7 mouse cellular contexts compared by ENCODE assay signal in the genomic region with DNA sequence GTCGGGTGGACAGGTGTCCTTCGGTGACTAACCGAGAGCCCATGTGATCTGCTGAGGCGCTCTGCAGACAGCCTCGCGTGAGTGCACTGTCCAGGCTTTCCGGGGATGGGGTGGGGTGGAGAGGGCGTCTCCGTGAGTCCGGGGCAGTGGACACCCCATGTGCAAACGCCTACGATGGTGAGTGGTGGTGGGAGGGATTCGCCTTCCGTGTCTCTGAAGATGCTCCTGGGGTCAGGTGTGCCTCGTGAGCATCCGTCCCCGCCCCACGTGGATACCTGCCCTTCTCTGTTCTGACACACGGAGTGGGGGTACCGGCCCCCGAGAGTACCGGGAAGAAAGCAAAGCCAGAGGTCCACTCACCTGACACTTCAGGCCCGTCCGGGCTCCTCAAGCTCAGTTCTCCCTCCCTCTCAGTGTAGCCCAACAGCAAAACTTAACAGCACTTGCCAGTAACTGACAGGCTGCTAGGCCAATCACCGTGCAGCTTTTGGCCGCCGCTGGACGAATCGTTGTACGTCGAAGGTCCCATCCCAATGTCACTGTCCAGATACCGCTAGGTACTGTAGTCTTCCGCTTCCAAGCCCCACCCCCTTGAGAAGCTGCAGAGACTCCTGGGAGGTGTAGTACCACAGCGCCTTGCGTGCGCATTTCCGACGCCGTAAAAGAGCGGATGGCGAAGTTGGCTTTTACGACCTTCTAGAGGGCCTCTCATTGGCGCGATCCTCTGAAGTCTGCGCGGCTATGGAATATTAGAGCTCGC. TPM values are rescaled to one million over a fixed set of nuclear protein-coding genes. Genes with fewer than 3 reads are reported as not detected.
DNase-seq lines count a peak whose midpoint lies in the region; ATAC-seq lines count a peak whose summit lies in the region.

A gene (minus strand): TSS at position 591 of the 760 bp plus-strand sequence.

- under 1% methylated on average over 47 of the region's 47 CpGs for WGBS in intestine, embryonic 16.5 days
- WGBS in midbrain, embryonic 11.5 days = under 1% methylated on average over 47 of the region's 47 CpGs

- intact Hi-C loops in left cerebral cortex, postnatal 36 days (cut with DNase I) = no loop called here

- peak within 1 kb of the TSS; percentile 67 for H3K27ac ChIP-seq in intestine, embryonic 16.5 days (ENCODE audit: low read length)
- H3K27ac ChIP-seq in midbrain, embryonic 11.5 days (ENCODE audit: low read depth, low read length) = no peak within 1 kb of the TSS

- H3K4me1 ChIP-seq in intestine, embryonic 16.5 days (ENCODE audit: control insufficient read depth, insufficient read depth, low read length) = peaks cover 2% of the 10 kb centered on the region
- peaks cover 4% of the 10 kb centered on the region; the same call in 1 of the 2 replicates for H3K4me1 ChIP-seq in midbrain, embryonic 11.5 days (ENCODE audit: control insufficient read depth, insufficient read depth, low read length)

- H3K4me3 ChIP-seq in intestine, embryonic 16.5 days (ENCODE audit: low read length) = peak within 1 kb of the TSS; percentile 65
- H3K4me3 ChIP-seq in midbrain, embryonic 11.5 days (ENCODE audit: low read depth, low read length) = peak within 1 kb of the TSS; percentile 71

- no peaks in the 10 kb centered on the region for H3K9me3 ChIP-seq in intestine, embryonic 16.5 days (ENCODE audit: control insufficient read depth, low read length)
- H3K9me3 ChIP-seq in midbrain, embryonic 11.5 days (ENCODE audit: control insufficient read depth, low read length) = no peaks in the 10 kb centered on the region

- no peaks in the 10 kb centered on the region for H3K27me3 ChIP-seq in intestine, embryonic 16.5 days (replicated peaks; ENCODE audit: control insufficient read depth, insufficient read depth, low read length)
- H3K27me3 ChIP-seq in midbrain, embryonic 11.5 days (ENCODE audit: control insufficient read depth, insufficient read depth, low read length) = no peaks in the 10 kb centered on the region

- H3K9ac ChIP-seq in intestine, embryonic 16.5 days (ENCODE audit: low read depth, low read length) = peak within 1 kb of the TSS; percentile 81
- H3K9ac ChIP-seq in midbrain, embryonic 11.5 days (ENCODE audit: low read length) = peak within 1 kb of the TSS; percentile 73

- peaks cover 2% of the 10 kb centered on the region; the same call in 1 of the 2 replicates for H3K36me3 ChIP-seq in intestine, embryonic 16.5 days (ENCODE audit: control insufficient read depth, insufficient read depth, low read length)
- no peaks in the 10 kb centered on the region for H3K36me3 ChIP-seq in midbrain, embryonic 11.5 days (ENCODE audit: control insufficient read depth, insufficient read depth, low read length)

- ATAC-seq in intestine, embryonic 16.5 days = peak; percentile 99
- ATAC-seq in midbrain, embryonic 11.5 days (ENCODE audit: low FRiP score) = peak; percentile 98

- H3K4me2 ChIP-seq in intestine, embryonic 16.5 days (ENCODE audit: low read depth, low read length) = peak within 1 kb of the TSS; percentile 71
- H3K4me2 ChIP-seq in midbrain, embryonic 11.5 days = peak within 1 kb of the TSS; percentile 91

- peak; percentile 100 for DNase-seq in adrenal gland, adult 8-10 months
- peak; percentile 95 for DNase-seq in embryo, embryonic 9.5 days (ENCODE audit: extremely low spot score)
- peak; percentile 93 to 99 for DNase-seq in gastrocnemius, postnatal 4 days (ENCODE audit: low spot score in 2 of 2)
- DNase-seq in left cerebral cortex, postnatal 36 days (ENCODE audit: low spot score in 2 of 2) = peak; percentile 99
- peak; percentile 99 for DNase-seq in midbrain, embryonic 11.5 days (ENCODE audit: low spot score, missing footprints)
- peak; percentile 100 for DNase-seq in skeletal muscle tissue, adult 2 months (ENCODE audit: low read depth, low spot score)

RNA-seq across cellular contexts. Expression of the gene that starts here (rescaled TPM):
- total RNA-seq in adrenal gland, adult 8-10 months (2022) = 10 to 100 TPM; 59.5 to 94.1 (median 91.2) TPM
- total RNA-seq in gastrocnemius, postnatal 4 days (2021) = 10 to 100 TPM; 24.0 to 27.4 TPM
- 30.3 and 31.3 TPM in 2 replicates for polyA plus RNA-seq in intestine, embryonic 16.5 days (2015; fragmentation: Nextera tagmentation; extraction: Ambion mirVana)
- 10 to 100 TPM; 56.8 to 60.1 TPM for total RNA-seq in left cerebral cortex, postnatal 36 days (2021)
- polyA plus RNA-seq in midbrain, embryonic 11.5 days (2014; fragmentation: Nextera tagmentation; extraction: Ambion mirVana) = 20.3 and 24.0 TPM in 2 replicates
